24 mouse cellular contexts compared by ENCODE assay signal in the genomic region with DNA sequence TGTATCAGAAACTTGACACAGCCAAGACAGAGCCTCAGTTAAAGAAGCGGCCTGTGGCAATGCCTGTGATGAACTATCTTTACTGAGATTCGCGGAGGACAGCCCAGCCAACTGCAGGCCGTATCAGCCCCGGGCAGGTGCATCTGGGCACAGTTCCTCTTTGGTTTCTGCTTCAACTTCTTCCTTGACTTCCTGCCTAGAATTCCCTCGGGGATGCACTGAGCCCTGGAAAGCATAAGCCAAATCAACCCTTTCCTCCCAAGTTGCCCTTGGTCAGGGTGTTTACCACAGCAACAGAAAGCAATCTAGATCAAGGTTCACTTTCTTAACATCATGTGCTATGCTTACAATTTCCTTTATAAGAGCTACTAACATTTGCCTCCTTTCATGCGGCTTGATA.
"Had no signal": no experiment of that assay in that cellular context is flagged by ENCODE, and none has a peak within 500 bp of the region (broad histone marks: within the 10 kb centered on the region; RNA-seq: fewer than 3 reads in every experiment).

No protein-coding gene starts in this region.

- ATAC-seq: liver, embryonic 12.5 days; midbrain, embryonic 13.5 days; midbrain, embryonic 16.5 days had no signal

- H3K36me3 ChIP-seq: limb, embryonic 10.5 days; limb, embryonic 13.5 days; liver, embryonic 15.5 days; lung, embryonic 15.5 days; midbrain, embryonic 10.5 days; midbrain, embryonic 13.5 days; neural tube, embryonic 13.5 days had no signal

- DNase-seq: kidney, adult 2 months; kidney, postnatal 10 days; kidney, postnatal 4 days; layer of hippocampus, adult 9-11 months; liver; lung, adult 18-20 months; lung, postnatal 10 days; lung, postnatal 36 days; right cerebral cortex, postnatal 14 days; right cerebral cortex, postnatal 4 days; thymus, adult 2 months; thymus, postnatal 14 days; thymus, postnatal 4 days had no signal

- H3K27me3 ChIP-seq: kidney, embryonic 15.5 days; liver, embryonic 12.5 days; liver, embryonic 15.5 days; lung, embryonic 15.5 days; megakaryocyte, embryonic 14.5 days; midbrain, embryonic 13.5 days; neural tube, embryonic 13.5 days had no signal
